Mouse (Mus musculus) yolk sac, embryonic 10.5 days (tissue): ENCODE results near the gene Wdr47.
"Not testable (repeated sequence)": the region's sequence is repeated elsewhere in the genome, so short reads cannot be mapped to it uniquely, and the experiment has no call there.

Experiments
- DNase-seq: peaks from one replicate; pipeline ENCODE4 v3.0.0-alpha.2; 2017; ENCODE audit warnings: low spot score

Wdr47 gene

DNA sequence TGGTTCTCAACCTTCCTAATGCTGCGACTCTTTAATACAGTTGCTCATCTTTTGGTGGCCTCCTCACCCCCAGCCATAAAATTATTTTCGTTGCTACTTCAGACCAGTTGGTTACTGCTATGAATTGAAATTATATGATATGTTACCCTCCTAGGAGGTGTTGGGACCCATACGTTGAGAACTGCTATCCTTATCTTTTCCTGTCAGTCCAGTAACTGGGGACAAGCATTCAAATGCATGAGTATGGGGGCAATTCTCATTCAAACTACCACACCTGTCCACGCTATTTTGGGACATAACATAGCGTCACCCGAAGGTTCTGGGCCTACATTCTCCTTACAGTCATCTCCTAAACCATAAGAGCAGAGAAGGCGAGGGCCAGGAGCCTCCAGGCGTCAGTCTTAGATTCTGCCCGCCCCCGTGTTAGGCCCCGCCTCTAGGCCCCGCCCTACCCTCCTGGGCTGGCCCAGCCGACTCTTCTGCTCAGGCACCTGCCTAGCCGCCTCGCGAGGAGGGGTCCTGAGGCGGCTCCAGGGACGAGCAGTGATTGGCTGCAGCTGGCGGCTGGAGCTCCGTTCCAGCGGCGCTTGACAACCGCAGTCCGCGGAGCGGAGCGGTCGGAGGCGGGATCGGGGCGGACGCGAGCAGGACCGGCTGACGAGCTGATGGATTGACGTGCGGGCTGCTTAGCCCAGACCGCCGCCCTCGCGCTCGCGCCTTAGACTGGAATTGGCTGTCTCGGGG is at the start of gene Wdr47:
TSS of gene Wdr47 (plus strand) at position 494 of the 744 bp plus-strand sequence.
- DNase-seq: peak; percentile 97

DNA sequence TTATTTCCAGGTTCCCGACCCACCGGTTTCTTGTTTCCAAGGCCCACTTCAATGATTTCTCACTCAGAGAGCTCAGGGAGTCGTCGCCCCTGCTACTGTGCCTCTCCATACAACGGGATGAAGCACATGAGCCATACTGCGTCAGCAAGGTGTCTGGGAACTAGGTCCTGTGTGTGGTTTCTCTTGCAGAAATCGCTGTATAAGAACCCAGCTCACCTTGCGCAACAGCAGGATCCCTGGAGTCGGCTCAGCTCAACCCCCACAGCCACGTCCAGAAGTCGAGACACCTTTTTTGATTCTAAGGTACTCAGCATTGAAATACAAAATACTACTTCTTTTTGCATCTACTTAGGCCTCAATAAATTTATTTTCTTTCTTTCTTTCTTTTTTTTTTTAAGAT is 48.8 kb upstream of the Wdr47 start:
- DNase-seq: no peak

DNA sequence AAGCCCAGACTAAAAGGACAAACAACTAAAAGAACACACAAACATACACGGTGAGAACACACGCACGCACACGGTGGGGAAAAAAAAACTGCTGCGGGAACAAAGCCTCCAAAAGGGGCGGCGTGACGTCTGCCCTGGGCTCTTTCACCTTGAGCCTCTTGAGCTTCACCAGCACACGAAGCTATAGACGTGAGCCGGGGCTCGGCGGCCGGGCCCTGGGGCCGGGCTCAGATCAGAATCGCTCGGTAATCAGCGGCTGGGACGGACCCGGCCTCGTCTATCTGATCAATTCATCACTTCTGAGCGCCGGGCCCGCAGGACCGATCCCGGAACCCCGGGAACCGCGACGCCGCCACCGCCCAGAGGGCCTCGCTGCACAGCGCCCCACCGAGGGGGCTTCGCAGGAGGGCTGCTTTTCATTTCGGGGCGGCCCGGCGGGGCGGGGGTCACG is 36.9 kb upstream of the Wdr47 start:
- DNase-seq: no peak

GRCm38 (mm10) chr3:108554587-108555312 is 36.3 kb upstream of the Wdr47 start:
- DNase-seq: peak; percentile 87

GRCm38 (mm10) chr3:108557888-108558287 is 33.2 kb upstream of the Wdr47 start:
- no peak for DNase-seq

- peak; percentile 96 for DNase-seq
These were observed 28.8 kb upstream of the Wdr47 start, which contains the start of gene Tmem167b for GRCm38 (mm10) chr3:108562133-108562730. Gene Tmem167b (minus strand): TSS chr3:108562466.

DNA sequence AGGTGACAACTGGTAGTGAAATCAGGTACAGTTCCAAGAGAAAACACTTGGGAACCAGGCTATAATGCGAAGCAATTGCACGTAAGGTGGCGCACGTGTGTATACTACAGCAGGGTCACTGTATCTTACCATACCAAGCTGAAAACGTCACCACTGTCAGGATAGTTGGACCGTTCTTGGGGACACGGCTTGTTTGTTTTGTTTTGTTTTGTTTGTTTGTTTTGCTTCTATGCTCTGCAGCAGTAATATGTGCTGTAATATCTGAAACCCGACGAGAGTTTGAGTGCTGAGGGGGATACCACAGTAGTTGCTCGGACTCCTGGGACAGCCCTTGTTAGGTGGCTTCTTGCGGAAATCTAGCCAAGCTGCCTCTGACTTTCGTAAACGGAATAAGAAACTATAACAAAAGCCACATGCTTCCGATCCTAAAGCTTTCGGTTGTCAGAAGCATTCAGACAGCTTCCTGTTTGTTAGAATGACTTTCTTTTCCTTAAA is 28.3 kb upstream of the Wdr47 start:
- no peak for DNase-seq

DNA sequence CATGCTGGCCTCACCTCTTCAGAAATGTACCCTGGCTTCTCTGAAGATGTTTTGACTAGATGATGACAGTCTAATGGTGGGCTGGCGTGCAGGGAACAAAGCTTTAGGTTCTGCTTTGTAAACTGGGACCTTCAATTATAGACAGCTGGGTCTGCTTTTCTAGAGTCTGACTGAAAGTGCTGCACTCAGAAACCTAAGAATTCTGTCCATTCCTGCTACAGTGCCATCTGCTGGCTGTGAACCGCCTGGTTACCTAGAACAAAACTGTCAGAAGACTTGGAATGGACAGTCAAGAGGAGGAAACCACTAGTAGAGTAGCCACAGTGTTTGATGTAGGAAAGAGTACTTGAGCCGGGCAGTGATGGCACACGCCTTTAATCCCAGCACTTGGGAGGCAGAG is 27.8 kb upstream of the Wdr47 start:
- DNase-seq: peak; percentile 66

GRCm38 (mm10) chr3:108567990-108568877 is 22.8 kb upstream of the Wdr47 start:
- DNase-seq: no peak

- not testable (repeated sequence) for DNase-seq
These were observed 21.4 kb upstream of the Wdr47 start for GRCm38 (mm10) chr3:108569636-108570035.

GRCm38 (mm10) chr3:108570813-108571212 is 20.3 kb upstream of the Wdr47 start:
- no peak for DNase-seq

GRCm38 (mm10) chr3:108571443-108572294 is 19.4 kb upstream of the Wdr47 start, which contains the start of gene Taf13:
Gene Taf13 (plus strand): TSS chr3:108571698.
- peak; percentile 94 for DNase-seq

DNA sequence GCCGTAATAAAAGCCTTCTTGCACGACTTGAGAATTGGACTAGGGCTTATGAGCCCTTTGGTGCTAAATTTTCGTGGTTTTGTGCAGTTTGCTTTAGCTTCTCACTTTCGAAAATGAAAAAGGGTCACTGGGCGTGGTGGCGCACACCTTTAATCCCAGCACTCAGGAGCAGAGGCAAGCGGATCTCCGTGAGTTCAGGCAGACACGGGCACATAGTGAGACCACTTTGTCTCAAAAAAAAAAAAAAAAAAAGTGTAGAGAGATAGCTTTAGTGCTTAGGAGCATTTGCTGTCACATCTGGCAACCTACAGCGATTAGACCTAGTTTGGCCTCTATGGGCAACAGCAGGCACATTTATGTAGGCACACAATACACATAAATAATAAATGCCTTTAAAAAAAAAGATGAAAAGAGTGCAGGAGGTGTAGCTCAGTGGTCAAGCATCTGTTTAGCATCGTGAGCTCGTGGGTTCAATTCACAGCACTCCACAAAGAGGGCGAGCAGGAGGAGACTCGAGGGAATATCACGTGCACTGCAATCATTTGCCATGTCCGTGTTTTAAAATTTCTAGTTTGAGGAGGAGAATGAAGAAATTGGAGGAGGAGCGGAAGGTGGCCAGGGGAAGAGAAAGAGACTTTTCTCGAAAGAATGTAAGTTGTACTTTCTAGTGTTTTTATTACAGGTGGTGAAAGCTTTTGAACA is 18.6 kb upstream of the Wdr47 start:
- DNase-seq: no peak

DNA sequence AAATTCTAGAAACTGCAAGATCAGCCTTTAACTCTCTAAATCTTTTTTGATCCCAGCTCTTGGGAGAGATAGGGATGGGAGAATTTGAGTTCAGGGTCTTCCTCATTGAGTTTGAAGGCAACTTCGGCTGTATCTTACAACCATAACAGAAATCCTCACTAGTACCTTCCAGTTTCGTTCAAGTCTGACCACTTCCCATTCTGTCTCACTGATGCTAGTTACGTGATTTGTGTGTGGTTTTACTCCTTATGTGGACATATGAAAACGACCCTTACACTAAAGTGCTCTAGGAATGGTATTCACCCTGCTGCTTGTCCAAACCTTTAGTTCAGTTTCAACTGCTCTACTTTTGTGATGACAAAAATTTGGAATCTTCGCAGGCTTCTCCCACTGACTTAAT is 17.1 kb upstream of the Wdr47 start:
- no peak for DNase-seq

DNA sequence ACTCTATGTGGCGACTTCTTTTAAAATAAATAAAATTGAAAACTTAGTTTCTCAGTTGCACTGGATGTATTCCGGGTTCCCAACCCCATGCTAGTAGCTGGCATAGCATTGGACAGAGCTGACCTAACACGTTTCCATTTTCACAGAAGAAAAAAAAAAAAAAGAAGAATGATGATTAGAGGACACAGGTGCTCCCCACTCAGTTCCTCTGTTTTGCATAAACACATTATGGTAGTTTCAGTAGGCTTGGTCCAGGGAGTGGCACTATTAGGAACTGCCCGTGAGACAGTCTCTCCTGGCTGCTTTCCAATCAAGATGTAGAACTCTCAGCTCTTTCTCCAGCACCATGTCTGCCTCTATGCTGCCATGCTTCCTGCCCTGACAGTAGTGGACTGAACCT is 6.5 kb upstream of the Wdr47 start:
- DNase-seq: no peak

- DNase-seq: no peak
These were observed 2.6 kb upstream of the Wdr47 start for GRCm38 (mm10) chr3:108588446-108588845.

- no peak for DNase-seq
These were observed 747 bp downstream of the Wdr47 start for GRCm38 (mm10) chr3:108591530-108592522.

DNA sequence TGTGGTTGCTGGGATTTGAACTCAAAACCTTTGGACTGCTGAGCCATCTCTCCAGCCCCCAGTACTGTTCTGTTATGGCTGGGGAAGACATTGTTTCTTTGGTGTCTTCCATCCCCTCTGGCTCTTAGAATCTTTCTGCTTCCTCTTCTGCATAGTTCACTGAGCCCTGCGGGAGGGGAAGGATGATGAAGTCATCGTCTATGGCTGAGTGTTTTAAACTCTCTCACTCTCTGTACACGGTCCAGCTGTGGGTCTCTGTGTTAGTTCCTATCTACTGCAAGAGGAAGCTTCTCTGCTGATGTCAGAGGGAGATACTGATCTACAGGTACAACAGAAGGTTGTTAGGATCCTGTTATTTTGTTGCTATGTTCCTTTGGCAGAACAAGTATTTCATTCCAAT is 17.8 kb downstream of the Wdr47 start:
- DNase-seq: no peak

DNA sequence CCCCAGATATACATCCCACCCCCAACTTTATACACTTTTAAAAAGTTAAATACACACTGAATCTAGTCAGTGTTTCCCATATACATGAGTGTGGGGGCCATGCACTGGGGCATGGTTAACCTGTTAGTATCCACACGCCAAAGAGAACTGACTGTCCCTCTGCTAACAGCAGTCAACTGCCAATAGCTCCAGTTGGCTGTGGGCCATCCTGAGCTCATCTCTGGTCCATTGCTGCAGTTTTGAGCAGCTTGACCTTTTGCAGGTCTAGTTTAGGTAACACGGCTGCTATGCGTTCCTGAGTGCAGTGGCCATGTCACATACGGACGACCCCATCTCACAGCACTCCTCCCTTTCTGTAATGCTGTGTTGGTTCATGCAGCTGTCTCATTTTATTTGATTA is 43.7 kb downstream of the Wdr47 start:
- no peak for DNase-seq
